Mouse (Mus musculus) mesoderm, embryonic 11.5 days (tissue): ENCODE results near the gene Pde8a.

Source experiments
- DNase-seq: peaks from one replicate; pipeline ENCODE4 v3.0.0-alpha.2; 2012; ENCODE audit warnings: low read depth, low spot score

Pde8a gene

GRCm38 (mm10) chr7:81272908-81273307, 59.5 kb downstream of the Pde8a start:
- DNase-seq: peak; percentile 16

GRCm38 (mm10) chr7:81278966-81279365, 65.6 kb downstream of the Pde8a start:
- DNase-seq: no peak

- no peak for DNase-seq
Measured at GRCm38 (mm10) chr7:81281240-81281639, 67.8 kb downstream of the Pde8a start.

GRCm38 (mm10) chr7:81286456-81286855, 73.1 kb downstream of the Pde8a start:
- DNase-seq: no peak

- no peak for DNase-seq
Measured at GRCm38 (mm10) chr7:81286946-81287345, 73.5 kb downstream of the Pde8a start.

GRCm38 (mm10) chr7:81295169-81295568, 81.8 kb downstream of the Pde8a start:
- no peak for DNase-seq

GRCm38 (mm10) chr7:81298206-81298605, 84.8 kb downstream of the Pde8a start:
- no peak for DNase-seq

- DNase-seq: peak; percentile 36
Measured at GRCm38 (mm10) chr7:81301323-81301722, 87.9 kb downstream of the Pde8a start.

- no peak for DNase-seq
Measured at GRCm38 (mm10) chr7:81303682-81304081, 90.3 kb downstream of the Pde8a start.

- no peak for DNase-seq
Measured at GRCm38 (mm10) chr7:81304100-81304499, 90.7 kb downstream of the Pde8a start.

GRCm38 (mm10) chr7:81304675-81305074, 91.3 kb downstream of the Pde8a start:
- DNase-seq: no peak

GRCm38 (mm10) chr7:81307735-81308134, 94.3 kb downstream of the Pde8a start:
- no peak for DNase-seq

GRCm38 (mm10) chr7:81309247-81309646, 95.9 kb downstream of the Pde8a start:
- no peak for DNase-seq

GRCm38 (mm10) chr7:81311130-81311529, 97.7 kb downstream of the Pde8a start:
- DNase-seq: no peak

- DNase-seq: no peak
Measured at GRCm38 (mm10) chr7:81311581-81311980, 98.2 kb downstream of the Pde8a start.

GRCm38 (mm10) chr7:81315583-81315982, 102.2 kb downstream of the Pde8a start:
- DNase-seq: no peak

- DNase-seq: no peak
Measured at GRCm38 (mm10) chr7:81319749-81320148, 106.4 kb downstream of the Pde8a start.

- no peak for DNase-seq
Measured at GRCm38 (mm10) chr7:81321776-81322175, 108.4 kb downstream of the Pde8a start.

GRCm38 (mm10) chr7:81326043-81326442, 112.6 kb downstream of the Pde8a start:
- no peak for DNase-seq

- DNase-seq: no peak
Measured at GRCm38 (mm10) chr7:81326859-81327258, 113.5 kb downstream of the Pde8a start.

GRCm38 (mm10) chr7:81327661-81328060, 114.3 kb downstream of the Pde8a start:
- DNase-seq: no peak

- no peak for DNase-seq
Measured at GRCm38 (mm10) chr7:81330767-81331166, 117.4 kb downstream of the Pde8a start.

- DNase-seq: no peak
Measured at GRCm38 (mm10) chr7:81331851-81332250, 118.5 kb downstream of the Pde8a start.

- peak; percentile 36 for DNase-seq
Measured at GRCm38 (mm10) chr7:81335705-81336431, 122.5 kb downstream of the Pde8a start.
